ENCODE assay signal across 11 mouse cellular contexts in genomic region chr4:98739753-98740152, GRCm38 (mm10). TPM values are rescaled to one million over a fixed set of nuclear protein-coding genes. Genes with fewer than 3 reads are reported as not detected.
DNase-seq lines count a peak whose midpoint lies in the region; ATAC-seq and TF ChIP-seq lines count a peak whose summit lies in the region.
"Had no signal": no experiment of that assay in that cellular context is flagged by ENCODE, and none has a peak within 500 bp of the region (broad histone marks: within the 10 kb centered on the region; RNA-seq: fewer than 3 reads in every experiment).

No protein-coding gene starts in this region.

- no peak overlapping the region for H3K4me3 ChIP-seq in forebrain, postnatal 0 days (ENCODE audit: low read depth, low read length)
- no peak overlapping the region for H3K4me3 ChIP-seq in forebrain, embryonic 10.5 days
- no peak overlapping the region for H3K4me3 ChIP-seq in liver, adult 2 months (ENCODE audit: insufficient read depth, low read depth, low read length)
- no peak overlapping the region for H3K4me3 ChIP-seq in liver, embryonic 12.5 days
- H3K4me3 ChIP-seq: embryonic facial prominence, embryonic 15.5 days had no signal

- H3K36me3 ChIP-seq in forebrain, postnatal 0 days (ENCODE audit: insufficient read depth), result no peaks in the 10 kb centered on the region
- no peaks in the 10 kb centered on the region for H3K36me3 ChIP-seq in forebrain, embryonic 10.5 days (replicated peaks)
- no peaks in the 10 kb centered on the region for H3K36me3 ChIP-seq in liver, adult 2 months (ENCODE audit: control insufficient read depth, insufficient read depth, low read length)
- H3K36me3 ChIP-seq in liver, embryonic 12.5 days, result no peaks in the 10 kb centered on the region
- H3K36me3 ChIP-seq: embryonic facial prominence, embryonic 15.5 days had no signal

- no peak for TF ChIP-seq POLR2A in liver, adult 2 months (IDR thresholded peaks at IDR 0.05; ENCODE audit: extremely low read depth, insufficient read depth, low read length)

- TF ChIP-seq CTCF in forebrain, postnatal 0 days (IDR thresholded peaks at IDR 0.05; ENCODE audit: low read depth), result peak; percentile 58
- TF ChIP-seq CTCF in liver, adult 2 months (IDR thresholded peaks at IDR 0.05; ENCODE audit: low read depth, low read length), result no peak

- no peaks in the 10 kb centered on the region for H3K27me3 ChIP-seq in forebrain, postnatal 0 days (ENCODE audit: insufficient read depth, low read length)
- H3K27me3 ChIP-seq in forebrain, embryonic 10.5 days (ENCODE audit: poor library complexity, severe bottlenecking), result no peaks in the 10 kb centered on the region
- H3K27me3 ChIP-seq in liver, adult 2 months (ENCODE audit: control insufficient read depth, insufficient read depth, low read length), result no peaks in the 10 kb centered on the region
- H3K27me3 ChIP-seq in liver, embryonic 12.5 days (replicated peaks), result no peaks in the 10 kb centered on the region
- H3K27me3 ChIP-seq: CH12.LX; embryonic facial prominence, embryonic 15.5 days had no signal

- peak; percentile 53 for DNase-seq in forebrain, postnatal 0 days
- no peak for DNase-seq in forebrain, embryonic 10.5 days (ENCODE audit: extremely low spot score, low spot score)
- DNase-seq in liver, adult 2 months (ENCODE audit: extremely low read depth, low read depth, low spot score), result peak; percentile 39
- peak; percentile 82 for DNase-seq in brain, adult 2 months (ENCODE audit: low read depth, low spot score)
- DNase-seq in lung, postnatal 10 days, result peak; percentile 30
- DNase-seq in B cell, adult 2 months, result no peak
- DNase-seq in layer of hippocampus, adult 9-11 months, result no peak

- 24% methylated on average over 2 of the region's 2 CpGs for WGBS in forebrain, postnatal 0 days
- 45% methylated on average over 2 of the region's 2 CpGs for WGBS in forebrain, embryonic 10.5 days
- WGBS in liver, adult 2 months, result 32% methylated on average over 2 of the region's 2 CpGs
- WGBS in liver, embryonic 12.5 days (ENCODE audit: insufficient replicate concordance), result 30% methylated on average over 2 of the region's 2 CpGs

- H3K9me3 ChIP-seq in forebrain, postnatal 0 days (ENCODE audit: low read length), result no peaks in the 10 kb centered on the region
- H3K9me3 ChIP-seq in forebrain, embryonic 10.5 days, result no peaks in the 10 kb centered on the region
- H3K9me3 ChIP-seq in liver, embryonic 12.5 days (replicated peaks), result no peaks in the 10 kb centered on the region
- H3K9me3 ChIP-seq: embryonic facial prominence, embryonic 15.5 days had no signal

- peak; percentile 66 for ATAC-seq in forebrain, postnatal 0 days
- no peak for ATAC-seq in liver, embryonic 12.5 days

- no peak overlapping the region for H3K9ac ChIP-seq in forebrain, postnatal 0 days
- no peak overlapping the region for H3K9ac ChIP-seq in liver, adult 2 months (ENCODE audit: low read depth, low read length)
- H3K9ac ChIP-seq in liver, embryonic 12.5 days, result no peak overlapping the region
- H3K9ac ChIP-seq: embryonic facial prominence, embryonic 15.5 days had no signal

- no peaks in the 10 kb centered on the region for H3K79me2 ChIP-seq in liver, adult 2 months (ENCODE audit: control insufficient read depth, insufficient read depth, low read length)

- no peak overlapping the region for H3K27ac ChIP-seq in forebrain, postnatal 0 days (ENCODE audit: low read depth, low read length)
- H3K27ac ChIP-seq in forebrain, embryonic 10.5 days, result no peak overlapping the region
- no peak overlapping the region for H3K27ac ChIP-seq in liver, adult 2 months (replicated peaks; ENCODE audit: insufficient read depth, low read depth, low read length)
- no peak overlapping the region for H3K27ac ChIP-seq in liver, embryonic 12.5 days
- H3K27ac ChIP-seq: embryonic facial prominence, embryonic 15.5 days had no signal

- H3K4me2 ChIP-seq in forebrain, postnatal 0 days (ENCODE audit: low read depth), result no peak overlapping the region
- no peak overlapping the region for H3K4me2 ChIP-seq in liver, embryonic 12.5 days
- H3K4me2 ChIP-seq: embryonic facial prominence, embryonic 15.5 days had no signal

- H3K4me1 ChIP-seq in forebrain, postnatal 0 days (ENCODE audit: insufficient read depth), result no peaks in the 10 kb centered on the region
- H3K4me1 ChIP-seq in forebrain, embryonic 10.5 days, result peaks cover 9% of the 10 kb centered on the region
- H3K4me1 ChIP-seq in liver, adult 2 months (ENCODE audit: control insufficient read depth, insufficient read depth, low read length), result no peaks in the 10 kb centered on the region
- no peaks in the 10 kb centered on the region for H3K4me1 ChIP-seq in liver, embryonic 12.5 days
- H3K4me1 ChIP-seq: embryonic facial prominence, embryonic 15.5 days had no signal

RNA-seq across cellular contexts. Expression of gene L1td1, which starts 13.2 kb away (rescaled TPM):
- not detected in 2 replicates for total RNA-seq in forebrain, postnatal 0 days (2014; rRNA removed)
- 0.05 TPM in 1 of 2 replicates, not detected in the other for polyA plus RNA-seq in forebrain, postnatal 0 days (2015; fragmentation: Nextera tagmentation; extraction: Ambion mirVana)
- 0.16 and 0.33 TPM in 2 replicates for polyA plus RNA-seq in forebrain, embryonic 10.5 days (2016; fragmentation: Nextera tagmentation; extraction: Ambion mirVana)
- not detected in 2 replicates for total RNA-seq in liver, adult 2 months (2014; rRNA removed)
- not detected in 2 replicates for polyA plus RNA-seq in liver, adult 2 months (2012; rRNA removed)
- not detected in 2 replicates for polyA plus RNA-seq in liver, embryonic 12.5 days (2016; fragmentation: Nextera tagmentation; extraction: Ambion mirVana)
- total RNA-seq: CH12.LX had no signal
- polyA plus RNA-seq: embryonic facial prominence, embryonic 15.5 days; heart, embryonic 14.5 days had no signal

Comparison
In these comparisons a context has a peak if more than half of its experiments do, and no peak if none do; other contexts are left out.
1. DNase-seq: peak in forebrain, postnatal 0 days (single experiment), liver, adult 2 months (single experiment), brain, adult 2 months (single experiment) and lung, postnatal 10 days (single experiment); none in forebrain, embryonic 10.5 days (single experiment), B cell, adult 2 months (0 of 2) and layer of hippocampus, adult 9-11 months (single experiment).